Comparison of ENCODE assay signal across 19 mouse cellular contexts in genomic region chr17:59967383-59967782, GRCm38 (mm10).
"Had no signal": no experiment of that assay in that cellular context is flagged by ENCODE, and none has a peak within 500 bp of the region (broad histone marks: within the 10 kb centered on the region; RNA-seq: fewer than 3 reads in every experiment).

No protein-coding gene starts in this region.

- H3K9me3 ChIP-seq: kidney, embryonic 15.5 days; limb, embryonic 12.5 days; limb, embryonic 15.5 days; liver, embryonic 13.5 days; midbrain, embryonic 10.5 days; midbrain, embryonic 13.5 days; neural tube, embryonic 13.5 days had no signal

- DNase-seq: kidney, adult 8-10 months; kidney, postnatal 10 days; kidney, postnatal 36 days; left cerebral cortex, postnatal 4 days; liver, embryonic 13.5 days; lung, adult 2 months; retina, postnatal 1 day; right cerebral cortex, postnatal 25 days; thymus, adult 18-20 months; thymus, postnatal 36 days had no signal

- H3K4me1 ChIP-seq: kidney, embryonic 15.5 days; limb, embryonic 12.5 days; limb, embryonic 15.5 days; liver, embryonic 13.5 days; midbrain, embryonic 10.5 days; midbrain, embryonic 13.5 days; neural tube, embryonic 13.5 days had no signal

- H3K36me3 ChIP-seq: kidney, embryonic 15.5 days; limb, embryonic 12.5 days; limb, embryonic 15.5 days; liver, embryonic 13.5 days; midbrain, embryonic 10.5 days; midbrain, embryonic 13.5 days; neural tube, embryonic 13.5 days had no signal

- H3K27ac ChIP-seq: kidney, embryonic 15.5 days; limb, embryonic 12.5 days; limb, embryonic 15.5 days; liver, embryonic 13.5 days; macrophage; midbrain, embryonic 10.5 days; midbrain, embryonic 13.5 days; neural tube, embryonic 13.5 days had no signal

- H3K9ac ChIP-seq: kidney, embryonic 15.5 days; limb, embryonic 12.5 days; limb, embryonic 15.5 days; liver, embryonic 13.5 days; midbrain, embryonic 13.5 days; neural tube, embryonic 13.5 days had no signal

- H3K4me2 ChIP-seq: kidney, embryonic 15.5 days; limb, embryonic 12.5 days; limb, embryonic 15.5 days; liver, embryonic 13.5 days; midbrain, embryonic 13.5 days; neural tube, embryonic 13.5 days had no signal

- H3K4me3 ChIP-seq: kidney, embryonic 15.5 days; limb, embryonic 12.5 days; limb, embryonic 15.5 days; liver, embryonic 13.5 days; midbrain, embryonic 10.5 days; midbrain, embryonic 13.5 days; myocyte; neural tube, embryonic 13.5 days had no signal

- H3K27me3 ChIP-seq: kidney, embryonic 15.5 days; limb, embryonic 12.5 days; limb, embryonic 15.5 days; liver, embryonic 13.5 days; midbrain, embryonic 13.5 days; neural tube, embryonic 13.5 days had no signal

- ATAC-seq: midbrain, embryonic 13.5 days; midbrain, embryonic 16.5 days had no signal
